Mouse (Mus musculus) B cell, adult 62 days (primary cell): ENCODE results near the gene Mettl4. TPM values are rescaled to one million over a fixed set of nuclear protein-coding genes. Genes with fewer than 3 reads are reported as not detected.

Source experiments
- total RNA-seq: library from RNA; stranded (reverse); gene quantifications from 4 replicates; pipeline ENCODE4 v1.2.4, GENCODE M21; 2023

Mettl4 gene
- total RNA-seq: 14.1 to 17.6 TPM (median 16.1 TPM) in 4 replicates

GRCm38 (mm10) chr17:94749466-94750135 is at the start of gene Mettl4:
Gene Mettl4 (minus strand): TSS chr17:94750019.

